Mouse (Mus musculus) liver, embryonic 14.5 days (tissue): ENCODE data around the gene Kcnq2. TPM values are rescaled to one million over a fixed set of nuclear protein-coding genes. Genes with fewer than 3 reads are reported as not detected.
A peak's percentile ranks its signal among the peaks of the same experiment; 100 is the strongest.

Experiments used
- ATAC-seq: fragments of 200-750 bp; cut with Nextera tagmentation; 2 replicates; pipeline ENCODE4 v1.8.0; 2017; ENCODE audit warnings: moderate number of reproducible peaks, mild to moderate bottlenecking, moderate library complexity; ENCODE audit not compliant: insufficient read depth
- DNase-seq, 3 experiments: peaks; one replicate each; pipeline ENCODE4 v3.0.0-alpha.2; 2012 to 2013; ENCODE audit warnings: low read depth in 3 of 3, low spot score in 3 of 3
- H3K27ac ChIP-seq: fragments of 300-500 bp; sonication (generic); 2 replicates; pipeline ENCODE4 v1.5.1; 2014; ENCODE audit warnings: moderate library complexity, mild to moderate bottlenecking, control low read depth, inconsistent platforms
- H3K27me3 ChIP-seq: fragments of 300-500 bp; sonication (generic); 2 replicates; pipeline ENCODE4 v1.6.1; 2014; ENCODE audit warnings: mild to moderate bottlenecking, low read length, moderate library complexity; ENCODE audit not compliant: control insufficient read depth, insufficient read depth
- H3K36me3 ChIP-seq: fragments of 300-500 bp; sonication (generic); replicated peaks from 2 replicates; pipeline ENCODE4 v1.6.1; 2014; ENCODE audit warnings: low read depth; ENCODE audit not compliant: control insufficient read depth, insufficient read depth
- H3K4me1 ChIP-seq, 2 experiments: fragments of 200-500 bp in 1 of 2; fragments of 300-500 bp in 1 of 2; sonication (generic) in 1 of 2; replicated peaks; 2 replicates each; pipeline ENCODE4 v1.6.1; 2012 to 2014; ENCODE audit warnings: antibody characterized with exemption in 1 of 2, inconsistent platforms in 1 of 2, low read length in 1 of 2; ENCODE audit not compliant: control insufficient read depth in 2 of 2, insufficient read depth in 2 of 2
- H3K4me2 ChIP-seq: fragments of 300-500 bp; sonication (generic); 2 replicates; pipeline ENCODE4 v1.6.1; 2014; ENCODE audit warnings: low read depth, mild to moderate bottlenecking, control low read depth, moderate library complexity
- H3K4me3 ChIP-seq, 2 experiments: fragments of 200-500 bp in 1 of 2; fragments of 300-500 bp in 1 of 2; sonication (generic) in 1 of 2; 2 replicates each; pipeline ENCODE4 v1.5.1; 2012 to 2014; ENCODE audit warnings: low read depth in 2 of 2, low read length in 2 of 2, mild to moderate bottlenecking in 2 of 2, control low read depth in 1 of 2, inconsistent platforms in 1 of 2, moderate library complexity in 1 of 2; ENCODE audit not compliant: insufficient read depth in 1 of 2
- H3K9ac ChIP-seq: fragments of 300-500 bp; sonication (generic); replicated peaks from 2 replicates; pipeline ENCODE4 v1.6.1; 2014; ENCODE audit warnings: mild to moderate bottlenecking, control low read depth, moderate library complexity
- H3K9me3 ChIP-seq: fragments of 300-500 bp; sonication (generic); 2 replicates; pipeline ENCODE4 v1.6.1; 2016; ENCODE audit warnings: low read length, mixed read lengths; ENCODE audit not compliant: control insufficient read depth
- CTCF ChIP-seq: IDR thresholded peaks from 2 replicates; pipeline ENCODE4 v1.5.1; 2016; ENCODE audit warnings: antibody characterized with exemption, low read depth, control low read depth
- EP300 ChIP-seq: IDR thresholded peaks from 2 replicates; pipeline ENCODE4 v1.6.1; 2016; ENCODE audit warnings: antibody characterized with exemption, low read depth
- WGBS: fragments of 180-500 bp; shearing (Covaris S2); extraction: QIAGEN DNeasy Blood & Tissue Kit; methylation state at CpG from one replicate; pipeline ENCODE4 v1.1.7; 2014; ENCODE audit not compliant: insufficient replicate concordance; 5-methylcytosine and 5-hydroxymethylcytosine counted together
- polyA plus RNA-seq, 2 experiments: library from polyadenylated mRNA; depleted of rRNA in 1 of 2; stranded (reverse) in 1 of 2; unstranded in 1 of 2; fragments of >200 nt; fragmentation: Nextera tagmentation in 1 of 2; extraction: Ambion mirVana in 1 of 2; gene quantifications; 2 replicates each; pipeline versions ENCODE4 v1.2.1 to v1.2.3; 2012 to 2014

Kcnq2 gene
- polyA plus RNA-seq, 2 experiments, result 0.06 TPM

DNA sequence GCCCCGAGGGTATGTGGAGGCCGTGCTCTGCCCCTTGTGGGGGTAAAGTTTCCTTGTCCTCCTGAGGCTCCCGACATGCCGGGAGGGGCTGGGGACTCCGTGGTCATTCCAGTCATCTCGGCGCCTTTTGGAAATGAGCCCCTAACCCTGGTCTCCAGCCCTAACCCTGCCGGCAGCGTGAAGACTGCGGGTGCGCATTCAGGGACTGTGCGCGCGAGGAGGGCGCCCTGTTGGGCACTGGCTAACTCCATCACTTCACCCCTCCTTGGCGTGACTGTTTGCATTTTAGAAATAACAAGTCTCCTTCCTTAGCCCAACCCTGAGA lies 95.8 kb downstream of the Kcnq2 start:
- H3K4me3 ChIP-seq, result peak overlapping the region; percentile 8 to 20; a peak in 3 of 4 replicates
- TF ChIP-seq EP300 (no peak), CTCF (no peak)
- no peak overlapping the region for H3K9ac ChIP-seq
- DNase-seq (no peak), ATAC-seq (no peak)
- 0% methylated on average over 16 of the region's 16 CpGs for WGBS
- no peaks in the 10 kb centered on the region for H3K36me3 ChIP-seq
- no peak overlapping the region for H3K27ac ChIP-seq
- peaks cover 34% of the 10 kb centered on the region for H3K27me3 ChIP-seq
- H3K9me3 ChIP-seq, result no peaks in the 10 kb centered on the region
- peak overlapping the region; percentile 34 for H3K4me2 ChIP-seq
- H3K4me1 ChIP-seq, result peaks cover 0 to 5% of the 10 kb centered on the region in 2 experiments; a peak in 2 of 4 replicates

DNA sequence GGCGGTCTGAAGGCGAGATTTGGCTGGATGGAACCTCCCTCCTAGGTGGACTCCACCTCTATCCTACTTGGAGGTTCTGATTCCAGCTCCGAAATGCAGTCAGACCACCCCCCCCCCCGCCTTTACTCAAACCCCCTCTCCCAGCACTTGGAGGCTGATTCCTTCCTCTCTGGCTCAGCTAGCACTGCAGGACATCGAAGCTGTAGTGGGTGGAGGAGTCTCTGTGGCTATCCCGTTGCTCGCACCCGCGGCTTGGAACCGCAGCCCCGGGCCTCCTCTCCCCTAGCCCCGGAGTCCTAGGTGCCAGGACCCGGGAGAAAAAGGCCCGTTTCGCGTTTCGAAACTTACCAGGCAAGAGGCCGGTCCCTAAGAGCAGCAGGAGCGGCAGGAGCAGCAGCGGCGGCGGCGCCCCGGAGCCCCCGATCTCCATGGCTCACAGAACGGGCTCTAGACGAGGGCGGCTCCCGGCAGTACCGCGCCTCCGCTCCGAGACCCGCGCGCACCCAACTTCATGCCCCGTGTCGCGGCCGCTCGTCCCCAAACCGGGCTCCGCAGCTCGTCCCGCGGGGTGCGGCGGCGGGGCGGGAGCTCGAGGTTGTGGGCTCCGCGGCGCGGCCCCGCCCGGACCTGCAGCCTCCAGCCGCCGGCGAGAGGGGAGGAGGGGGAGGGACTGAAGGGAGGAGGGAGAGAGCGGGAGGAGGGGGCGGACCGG lies 96.3 kb downstream of the Kcnq2 start:
- Histone ChIP-seq H3K9ac (no peak overlapping the region), H3K27ac (no peak overlapping the region), H3K4me3 (peak overlapping the region; percentile 8 to 20; a peak in 3 of 4 replicates), H3K36me3 (no peaks in the 10 kb centered on the region), H3K9me3 (no peaks in the 10 kb centered on the region), H3K27me3 (peaks cover 34% of the 10 kb centered on the region), H3K4me1 (peaks cover 0 to 5% of the 10 kb centered on the region in 2 experiments; a peak in 2 of 4 replicates), H3K4me2 (peak overlapping the region; percentile 34)
- ATAC-seq (no peak), DNase-seq (no peak)
- WGBS, result 2% methylated on average over 62 of the region's 63 CpGs
- no peak for TF ChIP-seq CTCF

DNA sequence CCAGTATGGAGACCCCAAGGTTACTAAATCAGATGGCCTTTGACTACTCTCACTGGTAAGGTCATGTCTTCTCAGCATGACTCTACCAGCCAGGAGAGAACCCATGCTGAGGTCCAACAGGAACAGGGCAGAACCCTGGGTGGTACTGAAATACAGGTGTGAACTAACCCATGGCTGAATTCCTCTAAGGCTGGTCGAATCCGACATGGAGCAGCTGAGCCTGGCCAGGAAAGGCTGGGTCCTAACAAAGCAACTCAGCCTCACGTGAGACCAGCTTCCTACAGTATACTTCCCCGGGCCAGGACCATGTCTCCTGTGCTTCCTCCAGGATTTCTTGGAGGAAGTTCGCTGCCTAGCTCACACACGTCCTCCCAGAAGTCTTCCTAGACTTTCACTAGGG lies 98.5 kb downstream of the Kcnq2 start:
- H3K9me3 ChIP-seq, result no peaks in the 10 kb centered on the region
- no peaks in the 10 kb centered on the region for H3K36me3 ChIP-seq
- no peak overlapping the region for H3K4me2 ChIP-seq
- H3K4me3 ChIP-seq, result no peak overlapping the region
- DNase-seq (no peak), ATAC-seq (no peak)
- peaks cover 34% of the 10 kb centered on the region for H3K27me3 ChIP-seq
- no peak for TF ChIP-seq EP300
- no peak for TF ChIP-seq CTCF
- no peak overlapping the region for H3K9ac ChIP-seq
- H3K4me1 ChIP-seq, result no peaks in the 10 kb centered on the region
- 42% methylated on average over 6 of the region's 6 CpGs for WGBS
- H3K27ac ChIP-seq, result no peak overlapping the region

DNA sequence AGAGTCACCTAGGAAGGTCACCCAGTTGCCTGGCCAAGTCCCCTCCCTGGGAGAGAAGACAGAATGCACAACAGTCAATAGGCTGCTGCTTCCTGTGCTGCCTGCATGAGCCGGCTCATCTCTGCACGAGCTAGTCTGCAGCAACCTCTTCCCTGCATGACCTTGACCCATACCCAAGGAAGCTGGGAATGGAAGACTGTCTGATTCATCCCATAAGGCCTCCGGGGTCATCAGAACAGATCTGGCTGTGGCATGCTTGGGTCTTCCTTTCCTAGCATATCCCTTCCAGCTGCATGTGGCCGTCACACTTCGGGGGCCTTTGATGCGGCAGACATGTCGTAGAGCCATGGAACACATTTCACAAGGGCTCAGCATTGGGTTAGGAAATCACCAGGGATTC lies 99.9 kb downstream of the Kcnq2 start:
- no peaks in the 10 kb centered on the region for H3K4me1 ChIP-seq
- ATAC-seq (no peak), DNase-seq (no peak)
- TF ChIP-seq CTCF (no peak), EP300 (no peak)
- H3K4me2 ChIP-seq, result no peak overlapping the region
- H3K27me3 ChIP-seq, result peaks cover 27% of the 10 kb centered on the region
- H3K27ac ChIP-seq, result no peak overlapping the region
- 49% methylated on average over 7 of the region's 7 CpGs for WGBS
- no peaks in the 10 kb centered on the region for H3K36me3 ChIP-seq
- no peaks in the 10 kb centered on the region for H3K9me3 ChIP-seq
- H3K4me3 ChIP-seq, result no peak overlapping the region
- H3K9ac ChIP-seq, result no peak overlapping the region

DNA sequence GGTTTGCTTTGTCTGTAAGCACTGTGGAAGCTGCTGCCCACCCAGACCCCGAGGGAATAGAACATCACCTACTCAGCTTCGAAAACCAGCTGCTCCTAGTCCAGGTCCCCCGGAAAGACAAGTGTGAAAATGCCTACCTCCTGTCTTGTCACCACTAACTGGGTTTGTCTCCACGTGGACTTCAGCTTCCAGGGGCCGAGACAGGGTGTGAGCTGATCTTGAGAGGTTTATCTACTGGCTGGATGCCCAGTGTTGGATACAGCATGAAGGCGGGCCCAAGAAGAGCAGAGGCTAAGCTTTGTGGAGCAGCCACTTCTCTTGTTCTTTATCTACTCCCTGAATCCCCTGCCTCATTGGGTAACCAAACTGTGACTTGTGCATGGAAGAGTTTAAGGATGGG lies 101.8 kb downstream of the Kcnq2 start:
- H3K9me3 ChIP-seq, result no peaks in the 10 kb centered on the region
- 42% methylated on average over 6 of the region's 6 CpGs for WGBS
- no peak overlapping the region for H3K4me3 ChIP-seq
- no peak overlapping the region for H3K27ac ChIP-seq
- peaks cover 8% of the 10 kb centered on the region for H3K27me3 ChIP-seq
- no peak for TF ChIP-seq CTCF
- no peak for TF ChIP-seq EP300
- ATAC-seq (no peak), DNase-seq (no peak)
- no peaks in the 10 kb centered on the region for H3K4me1 ChIP-seq
- no peak overlapping the region for H3K9ac ChIP-seq
- no peak overlapping the region for H3K4me2 ChIP-seq
- H3K36me3 ChIP-seq, result no peaks in the 10 kb centered on the region
